Mouse (Mus musculus): Measurements from ENCODE around the gene Arcn1.

Gene Arcn1

DNA sequence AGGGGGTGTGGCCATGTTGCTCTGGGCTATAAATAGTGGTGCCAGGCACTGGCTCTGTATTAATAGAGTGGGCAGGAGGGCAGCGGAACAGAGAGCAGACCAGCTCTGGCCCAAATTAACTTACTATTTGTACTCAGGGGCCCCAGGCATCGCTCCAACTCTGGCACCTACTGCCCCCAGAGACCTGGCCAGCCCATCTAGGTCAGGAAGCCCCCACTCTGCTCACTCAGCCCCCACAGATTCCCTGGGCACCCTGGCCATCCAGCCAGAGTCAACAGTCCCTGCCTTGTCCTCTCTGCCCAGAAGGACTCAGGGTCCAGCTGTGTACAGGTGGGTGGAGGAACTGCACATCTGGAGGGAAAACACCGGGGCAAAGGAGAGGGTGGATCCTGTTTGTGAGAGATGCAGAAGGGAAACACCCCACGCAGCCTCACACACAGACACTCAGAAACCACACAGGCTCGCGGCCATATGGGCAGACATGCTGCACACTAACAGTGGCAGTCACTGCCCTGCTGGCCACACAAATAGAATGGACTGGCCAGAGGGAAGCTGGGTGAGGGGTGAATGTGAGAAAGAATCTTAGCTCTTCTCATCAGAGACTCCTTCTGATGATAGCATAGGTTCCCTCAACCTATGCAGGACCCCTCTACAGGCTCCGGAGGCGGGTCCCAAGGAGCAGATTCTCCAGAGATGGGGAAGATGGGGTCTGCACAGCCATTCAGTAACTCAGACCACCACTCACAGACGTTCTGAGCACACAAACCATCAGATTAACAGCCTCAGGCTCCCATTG is 47.1 kb downstream of the Arcn1 start:
- in situ Hi-C loops (cut with MboI; ENCODE audit: low sequenced_read_pairs) = no loop called here

DNA sequence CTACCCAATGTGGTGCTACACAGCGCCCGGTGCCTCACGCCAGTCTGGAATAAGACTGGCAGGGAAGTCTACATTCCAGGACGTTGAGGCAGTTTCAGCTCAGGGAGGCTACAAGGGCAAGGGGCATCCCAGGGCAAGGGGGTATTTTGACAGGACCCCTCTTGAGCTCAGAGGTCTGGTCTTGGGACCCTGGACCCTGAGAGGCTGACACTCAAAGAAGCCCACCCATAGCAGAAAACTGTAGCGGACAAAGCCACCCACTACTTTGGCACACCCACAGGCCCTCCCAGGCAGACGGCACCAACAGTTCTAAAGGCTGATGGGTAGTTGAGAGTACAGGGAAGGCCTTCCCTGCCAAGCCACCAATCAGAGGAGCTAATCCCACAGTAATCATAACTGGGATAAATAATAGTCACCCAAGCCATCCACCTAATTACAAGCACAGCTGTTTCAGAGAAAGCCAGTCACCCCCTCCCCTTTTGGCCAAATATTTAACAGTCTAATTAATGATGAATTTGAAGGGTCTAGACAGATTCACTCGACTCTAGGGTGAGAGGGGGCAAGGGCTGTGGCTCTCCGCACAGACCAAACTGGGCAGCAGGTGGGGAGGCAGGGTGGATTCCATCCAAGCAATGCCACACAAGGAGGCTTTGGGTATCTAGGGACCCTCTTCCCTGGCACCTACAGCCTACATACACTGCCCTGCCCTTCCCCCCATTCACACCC is 47.9 kb downstream of the Arcn1 start:
- in situ Hi-C loops (cut with MboI; ENCODE audit: low sequenced_read_pairs) = no loop called here

DNA sequence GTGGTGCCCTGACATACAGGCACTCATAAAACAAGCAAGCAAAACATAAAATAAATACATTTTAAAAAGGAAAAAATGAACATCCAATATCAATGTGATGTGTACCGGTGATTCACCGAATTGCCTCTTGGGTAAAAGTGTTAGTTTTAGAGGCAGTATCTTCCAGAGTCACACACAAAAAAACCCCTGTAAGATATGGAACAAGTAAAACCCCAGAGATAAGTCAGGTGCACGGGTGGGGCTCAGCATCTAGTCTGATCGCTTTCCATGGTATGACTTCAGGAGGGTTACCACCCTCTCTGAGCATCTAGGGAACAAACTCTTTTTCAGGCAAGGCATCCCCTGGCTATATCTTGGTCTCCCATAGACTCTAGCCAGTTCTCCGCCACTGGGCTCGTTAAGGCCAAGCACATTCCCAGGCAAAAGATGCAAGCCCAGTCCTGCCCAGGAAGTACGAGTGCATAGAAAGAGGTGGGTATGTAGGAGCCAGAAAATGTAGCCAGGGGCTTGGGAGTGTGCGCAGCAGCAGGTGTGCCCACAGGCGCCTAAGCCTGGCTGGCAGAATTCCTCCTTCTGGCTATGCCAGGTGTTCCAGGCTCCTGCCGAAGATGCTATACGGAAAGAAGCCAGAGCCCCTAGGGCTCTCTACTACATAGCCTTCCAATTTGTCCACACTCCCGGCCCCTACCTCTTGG is 48.6 kb downstream of the Arcn1 start:
- in situ Hi-C loops (cut with MboI; ENCODE audit: low sequenced_read_pairs) = no loop called here

DNA sequence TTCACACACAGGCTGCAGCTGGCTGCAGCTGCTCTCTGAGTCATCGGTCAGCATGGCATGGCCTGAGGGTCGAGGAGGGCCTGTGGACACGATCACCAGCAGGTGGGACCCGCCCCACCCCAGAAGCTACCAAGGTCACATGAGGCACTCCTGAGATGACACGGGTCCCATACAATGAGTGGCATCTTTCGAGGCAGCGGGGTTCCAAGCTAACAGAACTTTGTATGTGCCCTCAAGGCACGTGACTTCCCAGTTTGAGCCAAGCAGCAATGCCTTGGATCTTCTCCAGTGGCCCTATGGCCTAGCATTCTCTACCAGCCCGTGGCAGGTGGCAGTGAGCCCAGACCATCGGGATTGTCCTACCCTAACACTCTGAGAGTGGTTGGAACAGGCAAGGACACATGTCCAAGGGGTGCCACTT is 49.8 kb downstream of the Arcn1 start:
- in situ Hi-C loops (cut with MboI; ENCODE audit: low sequenced_read_pairs) = no loop called here

DNA sequence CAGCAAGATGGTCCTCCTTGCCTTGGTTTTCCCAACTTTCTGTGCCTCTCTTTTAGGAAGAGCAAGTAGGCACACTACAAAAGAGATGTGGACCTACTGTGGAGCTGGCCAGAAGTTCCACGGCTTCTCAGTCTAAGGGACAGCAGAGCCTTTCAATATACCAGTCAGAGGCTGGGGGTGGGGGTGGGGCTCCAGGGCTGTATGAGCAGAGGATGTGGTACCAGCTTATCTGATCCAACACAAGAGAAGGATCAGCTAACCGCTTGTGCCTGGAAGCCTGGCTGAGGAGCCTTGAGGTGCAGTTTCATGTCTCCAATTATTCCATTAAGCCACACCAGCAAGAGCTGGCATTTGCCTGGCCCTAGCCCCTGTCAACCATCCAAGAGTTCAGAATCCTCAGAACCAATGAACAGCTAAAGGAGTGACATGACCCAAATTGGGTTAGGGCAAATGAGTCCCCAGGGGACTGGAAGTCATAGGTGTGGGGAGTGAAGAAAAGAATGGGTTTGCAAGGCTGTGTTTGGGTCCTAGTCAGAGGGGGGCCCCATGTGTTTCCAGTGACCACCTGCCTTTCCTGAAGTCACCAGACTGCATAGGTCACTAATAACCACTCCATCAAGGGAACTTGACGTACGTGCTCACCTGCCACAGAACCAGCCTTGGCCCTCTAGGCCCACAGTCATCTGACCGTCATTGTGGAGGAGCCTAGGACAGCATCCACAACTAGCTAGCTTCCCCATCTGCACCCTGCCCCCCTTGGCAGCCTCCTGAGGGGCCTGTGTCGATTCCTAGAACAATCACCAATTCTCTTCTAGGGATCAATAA is 50.4 kb downstream of the Arcn1 start:
- in situ Hi-C loops (cut with MboI; ENCODE audit: low sequenced_read_pairs) = no loop called here

DNA sequence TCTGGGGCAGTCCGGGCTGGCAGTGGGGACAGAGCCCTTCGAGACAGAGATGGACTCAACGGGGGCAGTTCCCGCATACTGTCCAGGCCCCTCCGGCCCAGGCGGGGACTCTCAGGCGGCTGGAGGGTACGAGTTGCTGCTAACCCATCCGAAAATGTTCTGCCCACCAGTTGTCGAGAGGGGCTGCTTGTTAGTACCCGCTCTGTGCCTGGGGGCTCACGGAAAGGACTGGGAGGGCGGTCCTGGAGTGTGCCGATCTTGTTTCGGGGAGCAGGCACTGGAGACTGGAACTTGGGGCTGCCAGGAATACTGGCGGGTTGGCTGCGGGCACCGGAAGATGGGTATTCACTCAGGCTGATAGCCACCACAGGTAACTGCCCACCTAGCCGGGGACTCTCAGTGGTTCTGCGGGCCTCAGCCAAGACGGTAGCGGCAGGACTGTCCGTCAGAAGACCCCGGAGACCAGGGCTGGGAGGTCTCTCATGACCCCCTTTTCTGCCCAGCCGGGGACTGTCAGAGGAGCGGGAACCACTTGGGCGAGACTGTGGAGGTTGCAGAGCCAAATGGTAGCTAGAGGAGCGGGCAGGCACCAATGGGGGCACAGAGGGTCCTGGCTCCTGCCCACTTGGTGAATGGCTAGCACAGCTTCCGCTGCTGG is 51.8 kb downstream of the Arcn1 start:
- in situ Hi-C loops (cut with MboI; ENCODE audit: low sequenced_read_pairs) = no loop called here

DNA sequence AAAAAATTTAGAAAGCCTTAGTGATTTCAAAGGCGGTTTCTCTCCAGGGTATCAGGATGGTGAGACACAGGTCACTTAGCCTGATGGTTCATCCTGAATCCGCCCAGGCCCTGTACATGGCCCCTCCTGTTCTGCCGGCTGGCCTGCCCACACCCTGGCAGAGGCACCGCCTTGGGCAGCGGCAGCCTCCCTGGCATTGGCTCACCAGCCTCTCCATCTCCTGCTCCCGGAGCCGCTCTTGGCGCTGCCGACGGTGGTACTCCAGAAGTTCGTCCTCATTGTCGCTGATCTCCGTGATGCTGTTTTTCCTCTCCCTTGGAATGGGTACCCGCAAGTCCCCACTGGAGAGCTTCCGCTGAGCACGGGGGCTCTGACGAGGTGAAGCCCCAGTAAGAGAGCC is 52.5 kb downstream of the Arcn1 start:
- in situ Hi-C loops (cut with MboI; ENCODE audit: low sequenced_read_pairs) = no loop called here

DNA sequence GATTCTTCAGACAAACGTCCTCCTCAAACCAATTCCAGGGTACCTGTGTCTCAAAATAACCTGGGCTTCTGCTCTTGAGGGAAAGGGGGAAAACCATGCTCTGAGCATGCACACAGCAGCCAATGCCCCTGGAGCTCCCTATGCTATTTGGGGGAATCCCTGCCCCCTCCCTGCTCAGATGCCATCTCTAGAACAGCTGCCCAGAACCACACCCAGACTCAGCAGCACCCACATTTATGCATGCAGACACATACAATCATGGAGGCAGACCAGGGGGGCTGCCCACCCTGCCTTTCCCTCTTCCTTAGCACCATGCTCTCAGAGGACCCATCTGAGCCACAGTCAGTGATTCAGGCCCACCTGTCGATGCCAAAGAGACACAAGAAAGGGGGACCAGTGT is 54.1 kb downstream of the Arcn1 start:
- in situ Hi-C loops (cut with MboI; ENCODE audit: low sequenced_read_pairs) = no loop called here

DNA sequence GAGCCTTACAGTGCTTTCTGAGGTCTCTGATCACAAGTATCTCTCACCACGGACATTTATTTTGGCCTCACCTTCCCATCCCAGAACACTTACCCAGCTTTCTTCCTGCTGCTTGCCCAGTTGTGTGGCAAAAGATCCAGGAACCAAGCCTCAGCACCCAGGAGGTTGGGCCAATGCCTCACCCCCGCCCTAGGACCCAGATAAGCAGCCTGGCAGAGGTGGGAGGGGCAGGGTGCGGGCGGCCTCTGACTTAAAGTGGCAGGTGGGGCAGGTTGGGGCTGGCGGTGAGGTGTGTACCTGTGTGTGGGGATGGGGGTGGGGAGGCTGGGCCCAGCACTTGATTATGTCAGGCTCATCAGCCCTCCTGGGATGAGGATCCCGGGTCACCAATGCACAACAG is 54.6 kb downstream of the Arcn1 start:
- in situ Hi-C loops (cut with MboI; ENCODE audit: low sequenced_read_pairs) = no loop called here

DNA sequence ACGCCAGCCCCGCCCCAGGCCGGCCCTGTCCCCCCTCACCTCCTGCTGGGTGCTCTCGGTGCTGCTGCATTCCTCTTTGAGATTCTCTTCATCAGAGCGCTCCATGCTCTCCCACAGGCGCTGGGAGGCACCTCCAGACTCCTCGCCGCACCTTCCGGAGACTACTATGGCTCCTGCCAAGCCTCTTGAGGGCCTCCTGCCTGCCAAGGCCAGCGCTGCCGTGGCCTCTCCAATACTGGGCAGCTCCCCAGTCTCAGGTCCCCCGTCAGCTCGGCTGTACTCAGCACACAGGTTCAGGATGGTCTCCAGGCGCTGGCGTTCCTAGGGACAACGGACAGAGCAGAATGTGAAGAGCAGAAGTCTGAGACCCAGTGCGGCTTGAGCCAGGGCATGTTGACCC is 56.0 kb downstream of the Arcn1 start:
- in situ Hi-C loops (cut with MboI; ENCODE audit: low sequenced_read_pairs) = no loop called here

DNA sequence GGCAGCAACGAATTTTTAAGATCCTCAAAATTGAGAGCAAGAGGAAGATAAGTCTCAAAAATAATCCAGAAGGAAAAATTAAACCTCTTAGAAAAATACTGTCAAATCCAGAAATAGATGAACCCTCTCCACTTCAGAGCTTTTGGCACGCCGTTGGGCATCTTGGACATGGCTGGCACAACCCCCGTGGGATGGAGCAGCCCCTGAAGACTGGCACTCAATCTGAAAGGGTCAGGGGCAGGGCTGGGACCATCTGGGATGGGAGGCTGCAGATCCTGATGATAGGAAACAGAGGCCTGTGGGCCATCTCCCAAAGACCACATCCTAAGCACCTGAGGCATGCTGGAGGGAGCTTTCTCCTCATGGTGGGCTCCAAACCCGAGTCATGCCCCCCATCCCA is 57.4 kb downstream of the Arcn1 start:
- in situ Hi-C loops (cut with MboI; ENCODE audit: low sequenced_read_pairs) = no loop called here

DNA sequence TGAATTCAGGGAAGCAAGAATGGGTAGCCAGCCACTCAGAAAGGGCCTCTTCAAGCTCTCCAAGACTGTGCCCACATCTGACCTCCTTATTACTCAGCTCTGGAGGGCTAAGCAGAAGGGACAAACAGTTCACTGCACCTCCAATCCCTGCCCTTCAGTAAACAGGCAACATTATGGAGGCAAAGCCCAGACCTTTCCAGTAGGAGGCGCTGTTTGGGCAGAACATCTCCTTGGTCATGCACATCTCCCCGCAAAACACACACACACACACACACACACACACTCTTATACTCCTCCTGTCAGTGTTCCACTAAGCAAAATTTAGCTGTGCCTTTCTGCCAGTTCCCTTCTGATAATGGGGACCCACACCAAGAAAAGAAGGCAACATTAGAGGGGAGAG is 58.0 kb downstream of the Arcn1 start:
- in situ Hi-C loops (cut with MboI; ENCODE audit: low sequenced_read_pairs) = no loop called here

DNA sequence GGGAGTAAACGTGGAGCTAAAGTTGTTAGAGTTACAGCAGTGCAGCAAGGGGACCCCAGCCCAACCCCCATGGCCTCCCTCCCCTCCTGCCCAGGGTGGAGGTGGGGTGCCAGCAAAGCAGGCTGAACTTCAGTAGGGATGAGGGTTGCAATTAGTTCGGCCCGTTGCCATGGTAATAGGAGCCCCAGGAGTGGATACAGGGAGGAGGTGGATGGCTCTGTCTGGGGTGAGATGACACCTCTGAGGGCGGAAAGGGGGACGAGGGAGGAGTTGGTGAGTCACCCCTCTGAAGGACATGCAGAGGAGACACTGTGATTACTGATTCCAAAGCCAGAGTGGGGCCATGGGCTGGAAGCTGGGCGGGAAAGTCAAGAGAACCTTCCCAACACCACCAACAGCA is 58.7 kb downstream of the Arcn1 start:
- in situ Hi-C loops (cut with MboI; ENCODE audit: low sequenced_read_pairs) = no loop called here

DNA sequence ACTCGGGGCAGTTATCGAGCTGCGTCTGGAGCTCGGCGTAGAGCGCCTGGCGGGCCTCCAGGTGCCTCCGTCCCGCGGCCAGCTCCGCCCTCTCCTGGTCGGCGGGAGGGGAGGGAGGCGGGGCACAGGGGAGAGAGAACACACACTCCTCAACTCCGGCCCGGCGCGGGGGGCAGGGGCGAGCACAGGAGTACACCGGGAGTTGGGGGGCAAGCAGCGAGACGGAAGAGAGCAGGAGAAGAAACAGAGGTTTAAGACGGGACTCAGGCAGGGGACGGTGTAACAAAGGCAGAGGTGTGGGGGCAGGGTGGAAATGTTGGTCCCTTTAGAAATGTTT is 59.2 kb downstream of the Arcn1 start:
- in situ Hi-C loops (cut with MboI; ENCODE audit: low sequenced_read_pairs) = no loop called here

DNA sequence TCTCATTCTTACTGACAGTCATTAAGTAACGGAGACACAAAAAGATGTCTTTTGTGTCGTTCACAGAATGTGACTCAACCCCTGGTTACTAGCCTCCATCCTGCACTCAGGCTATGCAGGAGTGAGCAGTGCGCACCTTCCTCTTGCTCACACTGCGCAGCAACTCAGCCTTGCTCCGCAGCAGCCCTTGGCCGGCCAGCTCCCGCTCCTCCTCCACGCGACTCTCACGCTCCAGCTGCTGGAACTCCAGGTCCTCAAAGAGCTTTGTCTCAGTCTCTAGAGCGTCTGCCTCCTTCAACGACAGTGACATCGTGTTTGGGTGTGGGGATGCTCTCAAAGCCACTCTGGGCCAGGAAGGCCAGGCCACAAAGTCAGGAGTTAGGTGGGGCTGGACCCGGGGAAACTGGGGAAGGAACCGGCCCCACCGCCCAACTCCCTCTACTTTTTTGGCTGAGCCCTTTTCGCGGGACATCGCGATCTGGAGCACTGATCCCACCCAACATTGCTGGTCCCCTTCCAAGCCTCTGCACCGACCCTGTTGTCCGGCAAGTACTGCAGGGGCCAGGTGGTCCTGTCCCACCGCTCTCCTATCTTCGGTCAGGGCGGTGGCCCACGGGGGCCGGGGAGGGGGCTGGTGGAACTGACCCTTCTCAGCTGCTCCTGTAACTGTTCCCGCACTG is 59.8 kb downstream of the Arcn1 start:
- in situ Hi-C loops (cut with MboI; ENCODE audit: low sequenced_read_pairs) = no loop called here

DNA sequence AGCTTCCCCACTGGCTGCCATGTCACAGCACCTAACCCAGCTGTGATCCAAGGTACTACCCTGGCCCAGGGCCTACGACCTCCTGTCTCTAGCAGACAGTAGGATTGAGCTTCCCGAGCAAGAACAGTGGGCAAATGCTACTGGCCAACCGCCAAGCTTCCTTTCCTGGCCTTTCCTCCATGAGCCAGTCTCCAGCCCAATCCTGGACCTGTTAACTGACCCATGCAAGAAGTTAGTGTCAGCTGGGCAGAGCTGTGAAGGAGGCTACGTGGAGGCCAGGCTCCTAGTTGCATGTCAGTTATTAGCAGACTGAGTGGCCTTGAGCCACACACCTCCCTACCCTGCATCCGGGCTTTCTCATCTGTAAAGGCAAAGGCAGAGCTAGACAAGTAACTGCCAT is 67.9 kb downstream of the Arcn1 start:
- in situ Hi-C loops (cut with MboI; ENCODE audit: low sequenced_read_pairs) = no loop called here

DNA sequence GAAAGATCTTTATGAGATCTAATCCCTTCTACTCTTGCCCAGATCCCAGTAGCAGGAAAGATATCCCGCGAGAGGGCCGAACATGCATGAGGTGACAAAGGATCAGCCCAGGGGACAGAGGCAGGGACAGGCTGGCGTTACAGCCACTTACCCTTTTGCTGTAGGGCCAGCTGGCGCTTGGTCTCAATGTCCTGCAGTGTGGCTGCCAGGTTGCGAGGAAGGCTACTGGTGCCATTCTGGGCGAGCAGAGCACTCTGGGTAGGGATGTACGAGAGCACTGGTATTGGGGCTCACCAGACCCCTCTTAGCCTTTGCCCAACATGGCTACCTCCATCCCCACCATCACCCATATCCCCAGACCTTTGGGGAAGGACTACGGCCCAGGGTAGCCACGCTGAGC is 68.4 kb downstream of the Arcn1 start:
- in situ Hi-C loops (cut with MboI; ENCODE audit: low sequenced_read_pairs) = no loop called here

DNA sequence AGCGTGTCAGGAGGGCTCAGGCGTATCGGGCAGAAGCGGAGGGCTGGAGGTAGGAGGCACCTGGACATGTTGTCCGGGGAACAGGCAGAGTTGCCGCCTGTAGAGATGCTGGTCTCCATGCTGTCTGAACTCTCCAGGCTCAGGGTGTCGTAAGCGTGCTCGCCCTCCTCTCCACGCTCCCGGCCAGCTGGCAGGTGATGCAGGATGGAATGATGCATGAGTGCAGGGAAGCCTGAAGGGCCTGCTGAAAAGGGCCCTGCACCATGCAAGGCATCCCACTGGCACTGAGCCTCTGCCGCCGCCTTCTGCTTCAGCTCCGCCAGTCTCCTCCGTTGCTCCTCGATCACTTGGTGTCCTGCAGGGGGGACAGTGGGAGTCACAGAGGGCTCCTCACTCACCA is 69.8 kb downstream of the Arcn1 start:
- in situ Hi-C loops (cut with MboI; ENCODE audit: low sequenced_read_pairs) = no loop called here

DNA sequence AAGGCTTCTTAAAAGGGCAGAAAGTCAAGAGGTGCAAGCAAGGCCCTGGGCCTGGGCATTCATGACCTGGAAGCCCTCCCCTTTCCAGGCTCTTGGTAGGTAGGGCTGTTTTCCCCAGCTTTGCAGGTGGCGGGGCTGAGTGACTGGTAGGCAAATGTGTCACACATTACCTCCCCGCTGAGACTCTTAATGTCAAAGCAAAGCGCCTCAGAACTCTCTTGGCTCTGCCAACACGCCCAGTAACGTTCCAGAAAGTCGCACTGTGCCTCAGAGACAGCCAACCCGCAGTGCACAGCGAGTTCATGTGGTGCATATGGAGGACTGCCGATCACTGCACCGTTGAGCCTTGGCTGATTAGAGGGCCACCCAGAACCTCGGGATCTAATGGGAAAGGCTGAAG is 74.6 kb downstream of the Arcn1 start:
- in situ Hi-C loops (cut with MboI; ENCODE audit: low sequenced_read_pairs) = no loop called here
